Mouse (Mus musculus) midbrain, embryonic 10.5 days (tissue): ENCODE measurements around the gene Atp10a. TPM values are rescaled to one million over a fixed set of nuclear protein-coding genes. Genes with fewer than 3 reads are reported as not detected.
A peak's percentile ranks its signal among the peaks of the same experiment; 100 is the strongest.

Source experiments
- DNase-seq: peaks from one replicate; pipeline ENCODE4 v3.0.0-alpha.2; 2017; ENCODE audit warnings: low spot score
- H3K27ac ChIP-seq: fragments of 300-500 bp; sonication (generic); replicated peaks from 2 replicates; pipeline ENCODE4 v1.5.1; 2016; ENCODE audit warnings: mild to moderate bottlenecking
- H3K27me3 ChIP-seq: fragments of 300-500 bp; sonication (generic); 2 replicates; pipeline ENCODE4 v1.6.1; 2016; ENCODE audit warnings: low read depth, mild to moderate bottlenecking; ENCODE audit not compliant: poor library complexity, severe bottlenecking
- H3K36me3 ChIP-seq: fragments of 300-500 bp; sonication (generic); 2 replicates; pipeline ENCODE4 v1.6.1; 2016; ENCODE audit warnings: mild to moderate bottlenecking, moderate library complexity
- H3K4me1 ChIP-seq: fragments of 300-500 bp; sonication (generic); 2 replicates; pipeline ENCODE4 v1.6.1; 2016
- H3K4me3 ChIP-seq: fragments of 300-500 bp; sonication (generic); 2 replicates; pipeline ENCODE4 v1.5.1; 2016; ENCODE audit warnings: mild to moderate bottlenecking, moderate library complexity
- H3K9me3 ChIP-seq: fragments of 300-500 bp; sonication (generic); replicated peaks from 2 replicates; pipeline ENCODE4 v1.6.1; 2016; ENCODE audit warnings: mild to moderate bottlenecking
- WGBS: fragments of 180-500 bp; shearing (Covaris S2); methylation state at CpG from one replicate; pipeline ENCODE4 v1.1.7; 2016; 5-methylcytosine and 5-hydroxymethylcytosine counted together
- polyA plus RNA-seq: library from polyadenylated mRNA; unstranded; fragments of >200 nt; fragmentation: Nextera tagmentation; extraction: Ambion mirVana; gene quantifications from 2 replicates; pipeline ENCODE4 v1.2.1, GENCODE M21; 2016

The Atp10a gene
- polyA plus RNA-seq, result 1.7 and 1.9 TPM in 2 replicates

DNA sequence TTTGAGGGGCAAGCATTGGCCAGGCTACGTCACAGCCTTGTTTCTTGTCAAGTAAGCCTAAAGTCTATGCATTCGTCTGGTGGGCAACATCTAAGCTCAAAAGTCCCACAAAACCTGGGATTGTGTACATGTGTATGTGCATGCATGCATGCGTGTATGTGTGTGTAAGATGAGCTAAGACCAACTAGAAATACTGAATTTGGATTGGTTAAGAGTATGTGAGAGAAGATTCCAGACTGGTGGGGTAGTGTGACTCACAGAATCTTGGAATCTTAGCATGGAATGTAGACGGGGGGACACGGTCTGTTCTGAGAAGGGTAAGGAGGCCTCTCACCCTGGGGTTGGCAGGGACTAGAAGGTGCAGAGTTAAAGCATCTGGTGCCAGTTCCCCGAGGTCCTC lies at the start of gene Atp10a:
Atp10a (plus strand) TSS at position 301 of the 400 bp plus-strand sequence.
- Histone ChIP-seq H3K27ac (no peak within 1 kb of the TSS), H3K36me3 (no peaks in the 10 kb centered on the region), H3K4me1 (peaks cover 6% of the 10 kb centered on the region), H3K4me3 (no peak within 1 kb of the TSS), H3K27me3 (peaks cover 37% of the 10 kb centered on the region), H3K9me3 (no peaks in the 10 kb centered on the region)
- WGBS, result 85% methylated on average over 6 of the region's 6 CpGs
- no peak for DNase-seq

DNA sequence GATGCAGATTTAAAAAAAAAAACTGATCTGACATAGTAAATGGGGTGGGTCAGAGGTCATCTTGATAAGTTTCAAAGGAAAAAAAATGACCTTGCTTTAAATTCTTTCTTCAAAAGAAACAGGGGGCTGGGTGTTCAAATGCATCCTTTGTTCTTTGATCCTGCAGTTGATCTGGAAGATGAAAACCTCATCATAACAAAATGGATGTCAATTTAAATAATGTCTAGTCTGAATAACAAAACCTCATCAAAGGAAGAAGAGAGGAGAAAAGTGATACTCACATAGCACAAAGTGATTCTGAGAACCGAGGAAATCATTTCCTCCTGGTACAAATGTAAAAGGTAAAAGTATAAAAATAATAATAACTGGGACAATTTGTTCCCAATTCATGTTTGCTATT lies 37.9 kb upstream of the Atp10a start:
- H3K27me3 ChIP-seq, result no peaks in the 10 kb centered on the region

DNA sequence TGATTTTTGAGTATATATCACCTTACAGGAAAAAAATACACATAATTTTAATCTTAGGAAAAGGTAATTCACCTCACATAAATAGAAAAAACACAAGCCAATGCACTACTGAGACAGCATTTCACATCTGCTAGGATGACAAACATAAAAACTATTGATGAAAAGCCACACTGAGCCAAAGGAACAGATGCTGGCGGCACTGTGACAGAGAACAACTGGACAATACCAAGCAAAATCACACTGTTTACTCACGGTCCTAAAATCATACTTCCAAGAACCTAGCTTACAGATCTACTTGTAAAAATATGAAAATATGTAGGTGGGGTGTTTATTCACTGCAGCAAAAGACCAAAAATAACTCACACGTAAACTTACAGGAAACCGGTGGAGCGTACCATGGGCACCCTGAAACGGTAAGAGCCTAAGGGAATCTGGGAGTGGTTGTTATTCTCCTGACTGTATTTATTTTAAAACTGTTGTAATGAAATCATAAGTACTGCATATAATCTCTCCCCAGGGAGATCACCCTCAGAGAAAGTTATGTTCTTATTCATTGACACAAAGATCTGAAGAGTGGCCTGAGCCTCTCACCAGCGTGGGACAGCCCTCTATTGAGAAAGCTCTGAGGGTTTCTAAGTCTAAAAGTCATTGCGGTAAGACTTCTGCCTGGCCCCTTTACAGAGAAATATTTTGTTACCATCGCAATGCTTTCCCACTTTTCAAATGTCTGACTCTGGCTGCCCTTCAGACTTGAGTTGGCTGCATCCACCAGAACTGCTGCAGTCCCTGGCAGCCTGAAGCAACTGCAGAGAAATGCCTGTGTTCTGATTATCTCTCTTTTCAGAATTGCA lies 29.4 kb upstream of the Atp10a start:
- no peak for DNase-seq
- Histone ChIP-seq H3K4me3 (no peak overlapping the region), H3K9me3 (no peaks in the 10 kb centered on the region), H3K36me3 (no peaks in the 10 kb centered on the region), H3K27ac (no peak overlapping the region), H3K27me3 (no peaks in the 10 kb centered on the region), H3K4me1 (no peaks in the 10 kb centered on the region)
- 86% methylated on average over 9 of the region's 9 CpGs for WGBS

More for the DNA sequence above, 37.9 kb upstream of the Atp10a start:
- Histone ChIP-seq H3K4me1 (no peaks in the 10 kb centered on the region), H3K4me3 (no peak overlapping the region), H3K9me3 (no peaks in the 10 kb centered on the region), H3K36me3 (no peaks in the 10 kb centered on the region), H3K27ac (no peak overlapping the region)
- 69% methylated on average over 1 of the region's 1 CpGs for WGBS
- no peak for DNase-seq

DNA sequence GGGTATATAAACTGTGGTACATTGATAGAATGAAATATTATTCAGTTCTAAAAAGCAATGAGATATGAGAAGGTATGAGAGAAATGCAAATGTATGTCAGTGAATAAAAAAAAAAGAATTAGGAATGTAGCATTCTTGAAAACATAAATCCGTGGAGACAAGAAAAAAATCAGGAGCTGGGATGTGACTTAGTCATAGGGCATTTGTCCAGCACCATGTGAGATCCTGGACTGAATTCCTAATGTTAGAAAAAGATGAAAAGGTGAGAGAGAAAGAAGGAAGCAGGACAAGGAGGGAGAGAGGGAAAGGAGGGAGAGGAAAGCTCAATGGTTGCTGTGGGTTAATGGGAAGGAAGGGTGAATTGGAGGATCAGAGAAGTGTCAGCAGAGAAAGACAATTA lies 28.6 kb upstream of the Atp10a start:
- H3K9me3 ChIP-seq, result no peaks in the 10 kb centered on the region
- H3K36me3 ChIP-seq, result no peaks in the 10 kb centered on the region
- no peak overlapping the region for H3K27ac ChIP-seq
- no peaks in the 10 kb centered on the region for H3K27me3 ChIP-seq
- 86% methylated on average over 1 of the region's 1 CpGs for WGBS
- DNase-seq, result no peak
- H3K4me1 ChIP-seq, result no peaks in the 10 kb centered on the region
- H3K4me3 ChIP-seq, result no peak overlapping the region

DNA sequence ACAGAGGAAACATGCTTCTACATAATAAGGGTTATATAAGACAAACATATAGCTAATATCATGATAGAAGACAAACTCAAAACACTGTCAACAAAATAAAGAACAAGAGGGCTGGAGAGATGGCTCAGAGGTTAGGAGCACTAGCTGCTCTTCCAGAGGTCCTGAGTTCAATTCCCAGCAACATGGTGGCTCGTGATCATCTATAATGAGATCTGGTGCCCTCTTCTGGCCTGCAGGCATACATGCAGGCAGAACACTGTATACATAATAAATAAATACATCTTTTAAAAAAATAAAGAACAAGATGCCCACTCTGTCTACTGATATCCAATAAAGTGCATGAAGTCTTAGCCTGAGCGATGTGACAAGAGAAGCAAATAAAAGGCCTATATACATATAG lies 26.7 kb upstream of the Atp10a start:
- H3K36me3 ChIP-seq, result no peaks in the 10 kb centered on the region
- H3K4me3 ChIP-seq, result no peak overlapping the region
- no peaks in the 10 kb centered on the region for H3K4me1 ChIP-seq
- H3K9me3 ChIP-seq, result no peaks in the 10 kb centered on the region
- DNase-seq, result no peak
- 83% methylated on average over 2 of the region's 2 CpGs for WGBS
- no peaks in the 10 kb centered on the region for H3K27me3 ChIP-seq
- H3K27ac ChIP-seq, result no peak overlapping the region

DNA sequence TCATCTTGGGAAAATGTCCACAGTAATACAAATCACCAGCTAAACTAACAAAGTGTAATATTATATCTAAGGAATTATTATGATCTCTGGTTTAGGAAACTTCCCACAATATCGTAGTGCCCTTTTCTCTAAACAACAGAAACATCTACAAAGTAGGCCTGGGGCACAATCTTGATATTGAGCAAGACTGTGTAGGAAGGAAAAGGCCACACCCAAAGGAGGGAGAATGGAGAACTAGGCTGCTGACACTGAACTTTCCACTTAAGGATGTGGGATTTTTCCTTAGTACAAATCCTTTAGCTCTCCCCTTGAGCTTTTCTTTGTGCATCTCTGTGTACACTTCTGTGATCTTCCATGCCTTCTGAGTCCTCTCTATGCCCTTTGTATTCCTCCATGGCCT lies 22.3 kb upstream of the Atp10a start:
- no peaks in the 10 kb centered on the region for H3K36me3 ChIP-seq
- WGBS, result 84% methylated on average over 1 of the region's 1 CpGs

DNA sequence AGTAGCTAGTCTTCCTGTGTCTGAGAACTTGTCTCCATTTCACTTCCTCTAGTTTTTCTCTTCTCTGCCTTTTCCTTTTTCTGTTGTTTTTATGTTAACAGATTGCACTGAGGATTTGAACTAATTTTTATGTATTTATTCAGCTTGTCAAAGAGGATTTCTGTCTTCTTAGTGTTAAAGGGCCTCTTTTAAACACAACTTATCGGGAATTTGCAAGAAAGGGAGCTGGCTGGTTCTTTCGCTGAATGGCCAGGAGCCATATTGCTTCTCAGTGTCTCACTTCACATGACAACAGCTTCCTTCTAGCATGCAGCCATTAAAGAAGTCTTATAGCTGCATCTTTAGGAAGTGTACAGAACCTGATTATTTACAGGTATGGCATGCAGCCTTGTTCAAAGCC lies 16.3 kb upstream of the Atp10a start:
- Histone ChIP-seq H3K36me3 (no peaks in the 10 kb centered on the region), H3K4me1 (no peaks in the 10 kb centered on the region)
- WGBS, result 87% methylated on average over 2 of the region's 2 CpGs

More for the DNA sequence above, 22.3 kb upstream of the Atp10a start:
- Histone ChIP-seq H3K4me3 (no peak overlapping the region), H3K9me3 (no peaks in the 10 kb centered on the region), H3K4me1 (no peaks in the 10 kb centered on the region), H3K27ac (no peak overlapping the region), H3K27me3 (no peaks in the 10 kb centered on the region)
- no peak for DNase-seq

DNA sequence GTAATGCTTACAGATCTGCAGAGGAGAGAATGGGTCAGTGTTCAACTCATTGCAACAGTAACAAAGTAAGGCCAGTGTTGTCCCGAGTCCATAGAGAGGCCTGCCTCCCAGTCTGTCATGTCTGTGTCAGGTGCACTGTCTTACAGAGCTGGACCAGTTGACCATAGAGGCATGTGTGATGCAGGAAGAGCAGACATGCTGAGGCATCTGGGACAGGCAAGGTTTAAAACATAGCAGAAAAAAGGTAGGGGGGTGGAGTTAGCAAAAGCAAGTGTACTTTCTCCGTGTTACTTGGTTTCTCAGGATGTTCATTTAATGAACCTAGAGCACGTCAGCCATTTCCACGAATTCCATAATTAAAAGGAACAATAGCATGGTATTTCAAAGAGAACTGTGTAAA lies 15.5 kb upstream of the Atp10a start:
- 86% methylated on average over 4 of the region's 4 CpGs for WGBS
- no peaks in the 10 kb centered on the region for H3K9me3 ChIP-seq
- no peak for DNase-seq

More for the DNA sequence above, 16.3 kb upstream of the Atp10a start:
- no peak for DNase-seq
- H3K27me3 ChIP-seq, result no peaks in the 10 kb centered on the region
- no peaks in the 10 kb centered on the region for H3K9me3 ChIP-seq
- H3K4me3 ChIP-seq, result no peak overlapping the region
- no peak overlapping the region for H3K27ac ChIP-seq

DNA sequence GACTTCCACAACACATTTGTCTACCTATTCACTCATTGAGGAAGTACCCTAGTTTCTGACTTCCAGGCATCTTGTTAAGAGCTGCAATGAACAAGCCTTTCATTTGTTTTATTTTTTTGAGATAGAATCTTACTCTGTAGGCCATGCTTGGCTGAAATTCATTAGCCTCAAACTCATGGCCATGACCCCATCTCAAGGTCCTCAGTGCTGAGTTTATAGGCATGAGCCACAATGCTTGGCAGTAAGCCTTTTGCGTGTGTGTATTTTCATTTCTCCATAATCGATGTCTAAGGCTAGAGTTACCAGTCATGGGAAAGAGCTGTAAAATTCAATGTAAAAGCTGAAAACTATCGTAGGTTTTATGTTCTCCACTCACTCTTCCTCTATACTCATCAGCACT lies 14.1 kb upstream of the Atp10a start:
- Histone ChIP-seq H3K9me3 (no peaks in the 10 kb centered on the region), H3K4me1 (no peaks in the 10 kb centered on the region), H3K27ac (no peak overlapping the region), H3K4me3 (no peak overlapping the region), H3K27me3 (no peaks in the 10 kb centered on the region), H3K36me3 (no peaks in the 10 kb centered on the region)
- WGBS, result 93% methylated on average over 3 of the region's 3 CpGs
- DNase-seq, result no peak

More for the DNA sequence above, 15.5 kb upstream of the Atp10a start:
- Histone ChIP-seq H3K4me1 (no peaks in the 10 kb centered on the region), H3K27me3 (no peaks in the 10 kb centered on the region), H3K36me3 (no peaks in the 10 kb centered on the region), H3K27ac (no peak overlapping the region), H3K4me3 (no peak overlapping the region)

DNA sequence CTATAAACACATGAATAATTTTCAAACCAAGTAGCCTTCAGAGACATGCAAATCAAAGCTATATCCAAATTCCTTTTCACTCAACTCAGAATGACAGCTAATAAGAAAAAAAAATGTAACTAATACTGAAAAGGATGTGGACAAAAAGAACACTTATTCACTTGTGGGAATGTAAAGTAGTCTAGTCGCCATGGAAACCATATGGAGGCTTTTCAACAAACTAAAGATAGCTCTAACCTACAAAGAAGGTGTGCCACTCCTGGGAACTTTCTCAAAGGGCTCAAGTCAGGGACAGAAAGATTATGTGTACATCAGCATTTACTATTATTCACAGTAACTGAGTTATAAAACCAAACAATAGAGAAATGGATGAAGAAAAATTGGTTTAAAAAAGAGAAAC lies 8.6 kb upstream of the Atp10a start:
- Histone ChIP-seq H3K4me1 (no peaks in the 10 kb centered on the region), H3K4me3 (no peak overlapping the region), H3K27me3 (no peaks in the 10 kb centered on the region), H3K36me3 (no peaks in the 10 kb centered on the region), H3K9me3 (no peaks in the 10 kb centered on the region), H3K27ac (no peak overlapping the region)
- 67% methylated on average over 1 of the region's 1 CpGs for WGBS
- DNase-seq, result no peak

DNA sequence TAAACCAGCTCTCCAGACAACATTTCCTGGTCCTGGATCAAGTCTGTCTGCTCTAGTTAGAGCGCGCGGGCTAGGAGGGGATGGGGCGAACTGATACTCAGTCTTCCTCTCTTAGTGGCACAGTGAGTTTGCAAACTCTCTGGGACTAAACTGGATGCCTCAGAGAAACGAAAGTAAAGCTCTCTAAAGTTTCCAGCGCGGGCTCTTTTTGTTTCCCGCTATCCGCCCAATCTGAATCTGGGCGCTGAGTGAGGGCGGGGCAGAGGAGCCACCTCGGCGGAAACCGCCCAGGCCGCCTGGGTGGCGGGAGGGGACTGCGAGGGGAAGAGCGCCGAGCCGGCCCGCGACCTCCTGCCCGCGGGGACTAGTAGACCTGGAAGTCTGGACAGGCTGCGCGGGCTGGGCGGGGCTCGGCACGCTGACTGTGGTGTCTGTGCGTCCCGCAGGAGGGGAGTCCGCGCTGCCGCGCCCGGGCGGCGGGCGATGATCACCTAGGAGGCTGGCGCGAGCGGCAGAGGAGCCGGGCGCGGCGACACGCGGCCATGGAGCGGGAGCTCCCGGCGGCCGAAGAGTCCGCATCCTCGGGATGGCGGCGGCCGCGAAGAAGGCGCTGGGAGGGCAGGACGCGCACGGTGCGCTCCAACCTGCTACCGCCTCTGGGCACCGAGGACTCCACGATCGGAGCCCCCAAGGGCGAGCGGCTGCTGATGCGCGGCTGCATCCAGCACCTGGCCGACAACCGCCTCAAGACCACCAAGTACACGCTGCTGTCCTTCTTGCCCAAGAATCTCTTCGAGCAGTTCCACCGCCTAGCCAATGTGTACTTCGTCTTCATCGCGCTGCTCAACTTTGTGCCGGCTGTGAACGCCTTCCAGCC lies 2.2 kb downstream of the Atp10a start:
- DNase-seq, result peak; percentile 78
- H3K9me3 ChIP-seq, result no peaks in the 10 kb centered on the region
- peaks cover 37% of the 10 kb centered on the region for H3K27me3 ChIP-seq
- no peaks in the 10 kb centered on the region for H3K36me3 ChIP-seq
- H3K4me3 ChIP-seq, result peak overlapping the region; percentile 72
- peaks cover 6% of the 10 kb centered on the region for H3K4me1 ChIP-seq
- H3K27ac ChIP-seq, result peak overlapping the region; percentile 88
- WGBS, result under 1% methylated on average over 76 of the region's 81 CpGs

DNA sequence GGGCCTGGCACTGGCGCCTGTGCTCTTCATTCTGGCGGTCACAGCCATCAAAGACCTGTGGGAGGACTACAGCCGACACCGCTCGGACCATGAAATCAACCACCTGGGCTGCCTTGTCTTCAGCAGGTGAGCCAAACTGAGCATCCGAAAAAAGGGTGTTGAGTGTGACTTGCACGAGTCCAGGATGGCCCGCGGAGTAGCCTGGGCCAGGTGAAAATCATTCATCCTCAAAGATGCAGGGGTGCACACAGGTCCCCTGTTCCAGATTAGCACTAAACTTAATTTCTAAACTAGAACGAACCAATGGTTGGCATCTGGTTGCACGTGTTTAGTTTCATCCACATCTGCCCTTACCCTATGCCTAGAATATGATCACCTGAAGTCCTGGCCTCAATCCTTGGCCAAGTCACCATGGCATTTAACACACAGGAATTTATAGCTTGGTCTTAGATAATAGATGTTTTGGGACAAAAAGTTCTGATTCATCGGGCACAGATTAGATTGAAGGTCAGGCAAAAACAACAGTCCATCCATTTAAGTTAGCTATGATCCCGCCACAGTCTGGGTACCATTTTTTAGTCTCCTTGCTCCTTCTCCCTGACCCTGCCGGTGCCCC lies 2.9 kb downstream of the Atp10a start:
- 28% methylated on average over 14 of the region's 14 CpGs for WGBS

More for the DNA sequence above, 2.9 kb downstream of the Atp10a start:
- no peak for DNase-seq
- no peaks in the 10 kb centered on the region for H3K36me3 ChIP-seq
- no peaks in the 10 kb centered on the region for H3K9me3 ChIP-seq
- peak overlapping the region; percentile 72 for H3K4me3 ChIP-seq
- H3K4me1 ChIP-seq, result peaks cover 6% of the 10 kb centered on the region
- H3K27ac ChIP-seq, result peak overlapping the region; percentile 88
- peaks cover 37% of the 10 kb centered on the region for H3K27me3 ChIP-seq
